Mouse (Mus musculus): ENCODE measurements around the gene Rnf224.
"Not testable (repeated sequence)": the region's sequence is repeated elsewhere in the genome, so short reads cannot be mapped to it uniquely, and the experiment has no call there.

Gene Rnf224

GRCm38 (mm10) chr2:25236614-25237013 lies at the start of gene Rnf224:
Gene Rnf224 (minus strand): TSS chr2:25236787.
- no peak for DNase-seq (ENCODE audit: low spot score)

DNA sequence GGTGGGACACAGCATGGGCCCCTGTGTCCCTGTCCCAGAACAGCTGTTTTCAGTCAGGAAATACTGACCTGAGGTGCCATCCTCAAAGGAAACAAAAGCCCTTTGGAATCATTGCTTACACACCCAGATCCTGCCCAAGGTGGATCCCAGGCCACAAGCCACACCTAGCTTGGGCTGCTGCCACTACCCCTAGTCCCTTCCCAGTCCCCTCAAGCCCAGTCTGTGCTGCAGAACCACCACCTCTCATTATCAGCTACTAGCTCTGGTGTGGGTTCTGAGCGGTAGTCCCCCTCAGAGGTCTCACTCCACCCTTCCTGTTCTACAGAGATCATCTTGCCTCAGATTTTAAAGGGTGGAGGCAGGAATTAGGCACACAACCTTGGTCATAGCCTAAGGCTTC lies 49.7 kb upstream of the Rnf224 start:
- DNase-seq (ENCODE audit: low spot score), result no peak

GRCm38 (mm10) chr2:25285551-25285950 lies 49.0 kb upstream of the Rnf224 start:
- no peak for DNase-seq (ENCODE audit: low spot score)

- DNase-seq (ENCODE audit: low spot score), result no peak
Measured at GRCm38 (mm10) chr2:25278928-25279882, 42.6 kb upstream of the Rnf224 start.

DNA sequence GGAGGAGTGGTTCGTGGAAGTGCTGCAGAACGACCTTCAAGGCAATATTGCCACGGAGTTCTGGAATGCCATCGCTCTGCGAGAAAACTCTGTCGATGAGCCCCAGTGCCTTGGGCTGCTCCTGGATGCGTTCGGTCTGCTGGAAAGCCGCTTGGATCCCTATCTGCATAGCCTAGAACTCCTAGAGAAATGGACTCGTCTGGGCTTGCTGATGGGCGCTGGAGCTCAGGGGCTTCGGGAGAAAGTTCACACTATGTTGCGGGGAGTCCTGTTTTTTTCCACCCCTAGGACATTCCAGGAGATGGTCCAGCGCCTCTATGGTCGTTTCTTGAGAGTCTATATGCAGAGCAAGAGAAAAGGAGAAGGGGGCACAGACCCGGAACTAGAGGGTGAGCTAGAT lies 36.4 kb upstream of the Rnf224 start:
- no peak for DNase-seq (ENCODE audit: low spot score)

- no peak for DNase-seq (ENCODE audit: low spot score)
Measured at GRCm38 (mm10) chr2:25272515-25272914, 35.9 kb upstream of the Rnf224 start.

DNA sequence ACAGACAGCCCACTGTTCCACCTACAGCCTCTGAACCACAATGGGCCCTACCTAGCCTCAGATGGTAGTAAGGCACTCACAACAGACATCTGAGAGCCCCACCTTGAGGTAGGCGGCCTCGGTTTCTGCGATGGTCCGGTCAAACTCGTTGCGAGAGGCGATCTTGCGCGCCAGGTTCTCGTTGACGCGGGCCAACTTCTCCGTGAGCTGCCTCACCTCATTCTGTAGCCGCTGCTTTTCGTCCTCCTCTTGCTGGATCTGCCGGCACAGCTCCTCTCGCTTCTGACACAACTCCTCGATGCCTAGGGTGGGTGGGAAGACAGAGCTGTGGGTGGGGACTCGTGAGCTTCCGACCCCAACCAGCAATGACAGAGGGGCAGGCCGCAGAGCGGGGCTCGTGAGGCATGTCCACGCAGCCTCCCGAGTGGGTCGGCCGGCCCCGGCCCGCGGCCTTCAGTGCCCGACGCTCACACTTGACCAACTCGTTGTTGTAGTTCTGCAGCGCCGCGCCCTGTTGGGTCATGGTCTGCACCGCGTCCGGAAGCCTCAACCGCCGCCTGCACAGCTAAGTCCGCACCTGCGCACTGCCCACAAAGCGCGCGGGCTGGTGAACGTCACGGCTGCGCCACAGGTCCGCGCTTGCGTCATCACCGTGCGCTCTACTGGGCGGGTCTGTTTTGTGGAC lies 35.4 kb upstream of the Rnf224 start, which contains the start of the genes Ssna1 and Anapc2:
Gene Ssna1, minus strand, starts transcription at position 612 of the 685 bp plus-strand sequence.
Gene Anapc2, plus strand, starts transcription at position 652 of the 685 bp plus-strand sequence.
- DNase-seq (ENCODE audit: low spot score), result peak; percentile 96

DNA sequence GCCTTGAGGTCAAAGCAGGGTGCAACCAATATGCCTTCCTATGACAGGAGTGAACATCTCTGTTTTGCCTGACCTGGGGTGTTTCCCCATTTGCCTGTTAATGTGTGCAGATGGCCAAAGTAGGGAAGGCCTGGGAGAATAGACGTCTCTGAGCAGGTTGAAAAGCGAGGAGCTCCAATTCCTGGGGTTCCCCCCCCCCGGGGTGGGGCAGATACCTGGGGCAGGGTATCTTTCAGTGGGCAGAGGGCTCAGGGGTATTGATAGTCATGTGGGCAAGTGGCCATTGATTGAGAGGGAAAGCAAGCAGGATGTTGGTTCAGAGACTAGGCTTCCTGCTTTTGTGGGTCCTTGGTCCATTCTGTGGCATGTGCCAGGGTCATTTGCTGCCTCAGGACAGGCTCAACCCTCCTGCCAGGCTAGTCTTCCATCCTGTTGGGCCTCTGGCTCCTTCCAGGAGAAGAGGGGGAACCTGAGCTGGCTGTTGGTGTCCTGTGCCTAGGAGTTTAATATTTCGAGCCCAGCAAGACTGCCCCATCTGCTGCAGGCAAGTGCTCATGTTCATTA lies 31.2 kb upstream of the Rnf224 start:
- no peak for DNase-seq (ENCODE audit: low spot score)

- DNase-seq (ENCODE audit: low spot score), result no peak
Measured at GRCm38 (mm10) chr2:25267241-25267640, 30.7 kb upstream of the Rnf224 start.

DNA sequence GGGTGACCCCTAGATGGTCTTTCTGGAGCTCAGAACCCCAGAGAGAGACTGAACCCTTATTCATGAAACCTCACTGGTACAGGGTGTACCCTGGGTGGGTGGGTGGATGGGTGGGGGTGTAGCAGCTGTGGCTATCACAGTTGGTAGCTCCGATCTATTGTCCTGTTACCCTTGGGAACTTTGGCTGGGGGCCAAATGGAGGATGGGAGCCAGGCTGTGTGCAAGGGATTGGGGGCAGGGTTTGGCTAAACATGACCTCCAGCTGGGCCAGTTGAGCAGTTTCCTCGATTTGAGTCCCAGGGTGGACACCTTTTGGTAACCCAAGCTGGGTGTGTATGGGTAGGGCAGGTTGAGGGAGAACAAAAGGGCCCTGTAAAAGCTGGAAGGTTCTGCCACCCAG lies 30.1 kb upstream of the Rnf224 start:
- no peak for DNase-seq (ENCODE audit: low spot score)

- DNase-seq (ENCODE audit: low spot score), result no peak
Measured at GRCm38 (mm10) chr2:25265897-25266656, 29.5 kb upstream of the Rnf224 start.

GRCm38 (mm10) chr2:25264851-25265250 lies 28.3 kb upstream of the Rnf224 start:
- DNase-seq (ENCODE audit: low spot score), result no peak

DNA sequence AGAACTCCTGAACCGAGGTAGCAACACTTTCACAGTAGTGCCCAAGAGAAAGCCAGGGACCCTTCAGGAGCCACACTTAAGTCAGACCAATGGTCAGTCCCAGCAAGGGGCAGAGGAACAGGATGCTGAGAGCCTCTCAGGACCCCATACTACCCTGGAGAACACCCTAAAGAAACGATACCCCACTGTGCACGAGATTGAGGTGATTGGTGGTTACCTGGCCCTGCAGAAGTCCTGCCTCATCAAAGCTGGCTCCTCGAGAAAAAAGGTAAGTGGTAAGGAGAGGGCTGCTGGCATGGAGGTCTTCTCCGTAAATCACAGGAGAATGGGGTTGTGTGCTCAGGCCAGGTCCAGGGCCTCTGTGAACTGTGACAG lies 27.7 kb upstream of the Rnf224 start:
- no peak for DNase-seq (ENCODE audit: low spot score)

DNA sequence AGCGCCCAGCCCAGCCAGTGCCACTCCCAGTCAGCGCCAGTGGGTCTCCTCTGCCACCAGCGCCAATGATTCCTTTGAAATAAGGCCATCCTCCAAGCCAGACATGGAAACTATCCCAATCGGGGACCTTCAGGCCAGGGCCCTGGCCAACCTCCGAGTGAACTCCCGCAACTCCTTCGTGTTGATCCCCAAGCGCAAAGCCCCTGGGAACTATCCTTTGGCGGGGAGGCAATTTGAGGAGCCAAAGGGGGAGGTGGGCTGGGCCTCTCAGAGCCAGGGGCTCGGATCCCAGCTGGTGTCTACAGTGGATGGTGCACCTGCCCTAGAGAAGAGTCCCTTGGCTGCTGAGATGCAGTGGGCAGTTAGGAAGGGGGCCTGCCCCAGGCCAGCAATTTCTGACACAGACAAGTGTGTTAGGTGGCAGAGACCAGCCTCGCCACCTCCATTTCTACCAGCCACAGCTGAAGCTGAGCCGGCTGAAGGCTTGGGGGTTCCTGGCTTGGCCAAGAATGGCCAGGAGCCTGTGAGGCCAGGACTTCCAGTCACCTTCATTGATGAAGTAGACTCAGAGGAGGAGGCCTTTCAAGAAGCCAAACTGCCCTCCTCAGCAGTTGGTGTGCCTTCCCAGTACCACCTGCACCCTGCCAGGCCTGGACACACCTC lies 27.2 kb upstream of the Rnf224 start:
- no peak for DNase-seq (ENCODE audit: low spot score)

DNA sequence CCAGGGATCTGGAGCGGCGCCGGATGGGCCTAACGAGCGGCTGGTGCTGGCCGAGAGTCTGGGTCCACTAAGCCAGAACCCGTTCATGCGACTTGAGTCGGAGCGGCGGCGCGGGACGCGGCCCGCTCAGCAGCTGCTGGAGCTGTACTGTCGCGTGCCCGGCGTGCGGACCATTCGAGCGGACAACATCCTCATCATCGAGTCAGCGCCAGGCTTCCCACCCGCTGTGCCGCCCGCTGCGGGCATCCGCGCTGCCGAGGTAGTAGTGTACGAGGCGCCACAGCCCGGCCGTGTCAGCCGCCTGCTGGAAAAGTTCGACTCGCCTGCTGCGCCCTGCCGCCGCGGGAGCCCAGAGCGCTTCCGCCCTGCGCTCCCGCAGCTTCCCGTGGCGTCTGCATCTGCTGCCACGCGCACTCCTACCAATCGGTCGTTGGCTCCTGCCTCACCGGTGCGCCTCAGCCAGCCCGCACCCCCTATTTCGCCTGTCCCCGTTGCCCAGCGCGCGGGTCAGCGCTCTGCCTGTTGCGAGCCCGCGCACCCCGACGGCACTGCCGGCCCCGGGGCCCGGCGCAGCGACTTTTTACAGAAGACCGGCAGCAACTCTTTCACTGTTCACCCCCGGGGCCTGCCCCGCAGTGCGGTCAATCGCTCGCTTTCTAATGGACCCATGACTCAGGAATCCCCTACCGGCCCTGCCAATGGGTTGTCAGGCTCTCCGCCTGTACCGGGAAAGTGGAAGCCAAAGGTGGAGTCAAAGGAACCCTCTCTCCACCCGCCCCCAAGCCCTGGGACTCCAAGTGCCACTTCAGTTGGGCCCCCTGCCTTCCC lies 26.4 kb upstream of the Rnf224 start:
- DNase-seq (ENCODE audit: low spot score), result no peak

- peak; percentile 96 for DNase-seq (ENCODE audit: low spot score)
Measured at GRCm38 (mm10) chr2:25262291-25262767, 25.7 kb upstream of the Rnf224 start, which contains the start of gene Tprn. Gene Tprn (plus strand): TSS chr2:25262618.

- no peak for DNase-seq (ENCODE audit: low spot score)
Measured at GRCm38 (mm10) chr2:25261870-25262269, 25.3 kb upstream of the Rnf224 start.

DNA sequence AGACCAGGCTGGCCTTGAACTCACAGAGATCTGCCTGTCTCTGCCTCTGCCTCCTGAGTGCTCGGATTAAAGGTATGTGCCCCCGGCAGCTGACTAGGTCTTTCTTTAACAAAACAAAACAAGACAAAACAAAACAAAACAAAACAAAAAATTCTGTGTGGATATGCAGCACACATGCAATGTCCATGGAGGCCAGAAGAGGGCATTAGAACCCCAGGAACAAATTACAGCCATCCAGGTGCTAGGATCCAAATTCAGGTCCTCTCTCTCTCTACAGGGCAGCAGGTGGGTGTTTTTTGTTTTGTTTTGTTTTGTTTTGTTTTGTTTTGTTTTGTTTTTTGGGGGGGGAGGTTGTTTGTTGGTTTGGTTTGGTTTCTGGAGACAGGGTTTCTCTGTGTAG lies 22.3 kb upstream of the Rnf224 start:
- DNase-seq (ENCODE audit: low spot score), result no peak

- DNase-seq (ENCODE audit: low spot score), result not testable (repeated sequence)
Measured at GRCm38 (mm10) chr2:25257250-25257649, 20.7 kb upstream of the Rnf224 start.

- not testable (repeated sequence) for DNase-seq (ENCODE audit: low spot score)
Measured at GRCm38 (mm10) chr2:25256443-25257109, 20.0 kb upstream of the Rnf224 start.
